Mouse (Mus musculus): ENCODE measurements at regions not wholly inside any gene's neighbourhood (a gene's known extent, or its start where the extent isn't known, plus 50 kb on each side); places are given as distances from the start of the nearest gene placed in this dataset.
A peak's percentile ranks its signal among the peaks of the same experiment; 100 is the strongest.
"Not testable (repeated sequence)": the region's sequence is repeated elsewhere in the genome, so short reads cannot be mapped to it uniquely, and the experiment has no call there.

DNA sequence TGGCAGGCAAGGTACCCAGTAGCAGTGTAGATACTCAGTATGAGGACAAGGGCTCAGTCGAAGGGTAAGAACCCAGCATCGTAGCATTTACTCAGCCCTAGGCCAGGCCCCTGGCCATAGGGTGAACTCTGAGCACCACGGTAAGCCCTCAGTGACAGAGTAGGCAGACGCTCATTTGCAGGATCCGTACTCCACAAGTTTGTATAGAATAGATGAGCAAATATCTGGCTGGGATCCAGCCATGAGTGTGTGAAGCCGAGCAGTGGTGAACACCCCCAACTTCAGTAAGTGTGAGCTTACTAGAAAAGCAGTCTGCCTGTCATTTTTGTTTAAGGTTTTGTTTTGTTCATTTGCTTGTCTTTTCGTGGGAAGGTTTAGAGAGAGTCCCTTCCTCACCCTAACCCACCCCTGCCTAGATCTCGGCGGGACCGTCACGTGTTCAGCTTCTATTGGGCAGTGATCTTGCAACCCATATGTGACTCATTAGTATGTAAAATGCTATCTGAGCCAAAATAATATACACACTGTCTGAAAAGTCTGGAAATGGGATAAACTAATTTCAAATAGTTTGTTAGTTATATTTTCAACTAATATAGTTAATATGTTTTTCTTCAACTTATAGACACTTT, 76.3 kb downstream of the Gm5447 start:
- no peak for DNase-seq

DNA sequence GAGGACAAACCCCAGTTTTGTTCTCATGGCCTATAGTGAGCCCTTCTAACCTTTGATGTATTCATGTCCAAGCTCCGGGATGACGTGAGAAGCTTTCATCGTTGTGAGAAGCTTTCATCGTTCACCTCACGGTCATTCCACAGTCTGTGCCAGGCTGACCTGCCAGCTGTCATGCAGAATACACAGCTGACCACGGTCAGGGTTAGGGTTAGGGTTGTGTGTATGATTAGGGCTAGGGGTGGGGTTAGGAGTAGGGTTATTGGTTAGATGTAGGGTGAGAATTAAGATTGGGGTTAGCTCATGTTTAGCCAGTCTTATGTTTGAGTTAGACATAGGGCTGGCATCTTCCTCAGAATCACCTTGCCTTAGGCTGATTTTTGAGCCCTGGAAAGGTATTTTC, 77.6 kb downstream of the Gm5447 start:
- DNase-seq, result not testable (repeated sequence)

- no peak for DNase-seq
Measured at GRCm38 (mm10) chr13:31054356-31054755, 80.4 kb downstream of the Gm5447 start.

DNA sequence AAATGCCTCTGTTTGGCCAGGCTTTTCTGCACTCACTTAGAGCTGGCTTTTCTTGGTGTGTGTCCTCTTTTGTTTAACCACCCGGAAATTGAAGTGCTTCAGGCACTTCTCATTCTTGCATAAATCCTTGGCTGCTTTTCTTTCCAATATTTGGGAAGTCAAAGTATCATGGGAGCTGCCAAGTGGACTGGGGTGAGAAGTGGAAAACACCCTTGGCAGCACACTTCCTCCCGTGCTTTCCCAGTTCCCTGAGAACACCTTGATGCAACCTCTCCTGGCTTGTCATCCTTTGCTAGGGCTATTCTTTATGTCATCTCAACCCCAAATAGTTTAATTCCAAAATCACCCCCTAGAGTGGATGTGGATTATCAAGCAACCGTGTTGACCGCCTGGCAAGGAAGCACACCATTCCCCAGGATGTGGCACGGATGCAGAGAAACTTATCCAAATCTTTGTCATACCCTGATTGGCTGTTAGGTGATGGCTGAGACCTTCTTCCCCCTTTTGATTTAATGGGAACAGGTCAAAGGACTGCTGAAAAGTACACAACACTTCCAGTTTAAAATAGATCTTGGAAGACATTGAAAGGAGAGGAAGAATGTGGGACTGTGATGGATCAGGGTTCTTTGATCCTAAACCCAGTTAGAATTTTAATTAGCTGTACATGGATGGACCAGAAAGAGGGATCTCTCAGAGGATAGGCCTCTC, 81.5 kb downstream of the Gm5447 start:
- no peak for DNase-seq

GRCm38 (mm10) chr13:31056154-31056871, 82.3 kb downstream of the Gm5447 start:
- DNase-seq, result no peak

- DNase-seq, result no peak
Measured at GRCm38 (mm10) chr13:31060916-31061431, 87.0 kb downstream of the Gm5447 start.

GRCm38 (mm10) chr13:31068343-31068742, 94.3 kb downstream of the Gm5447 start:
- no peak for DNase-seq

GRCm38 (mm10) chr13:31076541-31076940, 102.5 kb downstream of the Gm5447 start:
- peak in 1 of 2 experiments; percentile 9 for DNase-seq

GRCm38 (mm10) chr13:31078751-31079150, 104.7 kb downstream of the Gm5447 start:
- no peak for DNase-seq

DNA sequence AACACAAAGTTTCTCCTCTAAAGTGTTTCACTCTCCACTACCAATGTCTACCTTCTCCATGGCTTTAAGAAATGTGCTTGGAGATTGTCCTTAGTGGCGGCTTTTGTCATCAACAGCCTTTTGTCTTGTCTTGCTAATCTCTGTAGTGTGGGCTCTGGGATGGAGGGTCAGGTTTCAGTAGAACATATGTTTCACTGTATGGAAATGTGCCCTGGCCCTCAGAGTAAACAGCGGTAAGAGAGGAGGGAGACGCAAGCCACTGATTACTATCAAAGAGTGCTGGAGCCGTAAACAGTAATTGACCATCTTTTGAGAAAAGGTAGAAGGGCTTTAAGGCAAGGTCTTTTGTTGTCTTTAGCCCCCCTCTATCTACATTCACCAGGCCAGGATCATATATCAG, 106.2 kb downstream of the Gm5447 start:
- no peak for DNase-seq

DNA sequence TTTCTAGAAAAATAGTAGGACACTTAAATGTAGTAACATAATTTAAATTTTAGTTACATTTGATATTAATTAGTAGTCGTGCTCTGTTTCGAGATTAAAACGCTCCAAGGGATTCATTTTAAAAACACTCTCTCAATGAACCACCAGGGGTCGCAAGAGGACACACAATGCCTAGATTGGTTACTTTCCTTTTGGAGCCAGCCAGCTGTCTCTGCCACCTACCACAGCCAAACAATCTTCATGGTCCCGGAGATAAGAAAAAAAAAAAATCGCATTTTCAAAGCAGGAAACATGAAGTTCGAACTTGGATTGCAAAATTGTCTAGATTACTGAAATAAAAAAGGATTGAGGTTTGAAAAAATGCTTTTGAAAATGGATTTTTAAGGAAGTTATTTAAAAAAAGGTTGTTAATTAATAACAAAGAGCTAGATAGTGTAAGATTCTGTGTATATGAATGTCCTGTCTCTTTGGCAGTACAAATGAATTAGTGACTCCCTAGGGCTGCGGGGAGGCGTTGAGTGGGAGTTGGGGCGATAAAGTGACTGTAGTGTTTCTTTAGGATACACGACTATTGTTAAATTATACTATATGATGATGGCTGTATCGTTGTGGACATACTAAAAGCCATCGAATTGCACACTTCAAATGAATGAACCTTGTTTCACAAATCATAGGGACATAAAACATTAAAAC, 108.6 kb downstream of the Gm5447 start:
- DNase-seq, result peak; percentile 35 to 74

DNA sequence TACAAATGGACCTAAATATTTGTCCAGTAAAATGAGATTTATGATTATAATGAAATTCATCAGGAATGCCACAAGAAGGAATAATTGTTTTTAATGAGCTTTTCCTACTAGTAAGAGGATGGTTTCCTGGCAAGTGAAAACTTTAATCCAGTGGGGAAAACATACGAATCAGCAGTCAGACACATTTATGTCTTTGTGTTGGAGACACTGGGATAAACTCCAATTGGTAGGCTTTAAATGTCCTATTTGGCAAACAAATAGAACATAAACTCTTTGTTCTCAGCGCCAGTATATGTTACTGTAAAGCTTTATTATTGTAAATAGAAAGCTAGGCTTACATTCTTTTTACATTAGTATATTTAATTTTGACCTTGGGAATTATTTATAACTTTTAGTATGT, 127.0 kb downstream of the Gm5447 start:
- DNase-seq, result no peak

- no peak for DNase-seq
Measured at GRCm38 (mm10) chr13:31107434-31107833, 133.4 kb downstream of the Gm5447 start.

- DNase-seq, result no peak
Measured at GRCm38 (mm10) chr13:31109231-31109630, 135.2 kb downstream of the Gm5447 start.

GRCm38 (mm10) chr13:31122689-31123088, 148.7 kb downstream of the Gm5447 start:
- DNase-seq, result no peak

- DNase-seq, result peak in 1 of 2 experiments; percentile 5
Measured at GRCm38 (mm10) chr13:31124547-31125216, 150.7 kb downstream of the Gm5447 start.

GRCm38 (mm10) chr13:31132501-31132900, 158.5 kb downstream of the Gm5447 start:
- no peak for DNase-seq

DNA sequence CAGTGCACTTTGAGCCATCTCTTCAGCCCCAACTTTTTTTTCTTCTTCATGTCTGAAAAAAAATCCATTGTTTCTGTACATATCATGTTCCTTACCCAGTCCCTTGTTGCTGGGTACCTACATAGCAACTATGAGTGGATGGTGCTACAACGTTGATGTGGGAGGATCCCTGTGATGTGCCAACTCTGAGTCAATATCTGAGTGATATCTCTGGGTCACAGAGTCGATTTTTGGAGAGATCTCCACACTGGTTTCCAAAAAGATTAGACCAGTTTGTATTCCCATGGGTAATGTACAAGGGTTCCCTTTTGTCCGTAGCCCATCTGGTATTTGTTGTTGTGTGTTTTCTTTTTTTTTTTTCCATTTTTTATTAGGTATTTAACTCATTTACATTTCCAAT, 165.7 kb downstream of the Gm5447 start:
- DNase-seq, result no peak

- DNase-seq, result no peak
Measured at GRCm38 (mm10) chr13:31147323-31147722, 173.3 kb downstream of the Gm5447 start.

DNA sequence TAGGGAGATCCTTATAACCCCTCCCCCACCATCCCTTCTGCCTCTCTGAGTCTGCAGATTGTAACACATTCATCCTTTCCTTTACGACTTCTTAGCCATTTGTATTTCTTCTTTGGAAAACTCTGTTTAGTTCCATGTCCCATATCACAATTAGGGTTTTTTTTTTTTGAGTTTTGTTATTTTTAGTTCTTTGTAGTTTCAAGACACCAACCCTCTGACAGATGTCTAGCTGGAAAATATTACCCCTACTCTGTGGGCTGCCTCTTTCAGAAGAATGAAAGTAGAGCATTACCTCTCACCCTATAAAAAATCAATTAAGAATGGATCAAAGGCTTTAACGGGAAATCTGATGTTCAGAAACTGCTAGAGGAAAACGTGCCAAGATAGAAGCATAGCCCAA, 180.1 kb downstream of the Gm5447 start:
- DNase-seq, result no peak

DNA sequence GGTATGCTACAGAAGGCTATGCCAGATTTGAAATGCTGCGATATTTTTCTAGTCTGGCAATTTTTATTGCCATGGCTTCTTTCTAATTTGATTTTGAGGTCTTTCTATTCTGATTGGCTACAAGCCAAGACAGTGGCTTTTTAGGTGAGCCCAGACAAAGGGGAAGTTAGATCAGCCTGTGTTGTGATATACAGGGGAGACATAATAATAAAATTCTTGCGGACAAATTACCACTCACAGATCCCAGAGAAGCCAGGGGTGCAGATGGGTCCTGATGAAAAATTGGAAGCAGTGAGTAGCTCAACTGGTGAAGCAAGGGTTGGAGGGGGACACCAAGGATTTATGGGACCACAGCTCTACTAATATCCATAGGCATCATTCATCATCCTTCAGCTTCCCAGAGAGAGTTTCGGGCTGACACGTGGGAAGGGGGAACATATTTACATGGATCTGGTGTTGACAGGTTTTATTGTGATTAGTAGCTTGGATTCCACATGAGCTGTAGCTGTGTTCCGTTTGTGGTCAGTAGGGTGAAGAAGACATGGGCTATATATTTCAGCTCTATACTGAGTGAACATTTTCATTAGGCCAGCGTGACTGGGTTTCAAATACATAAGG, 190.0 kb downstream of the Gm5447 start:
- DNase-seq, result no peak

GRCm38 (mm10) chr13:31166286-31166685, 192.3 kb downstream of the Gm5447 start:
- DNase-seq, result peak in 1 of 2 experiments; percentile 27
